In the genomic region with DNA sequence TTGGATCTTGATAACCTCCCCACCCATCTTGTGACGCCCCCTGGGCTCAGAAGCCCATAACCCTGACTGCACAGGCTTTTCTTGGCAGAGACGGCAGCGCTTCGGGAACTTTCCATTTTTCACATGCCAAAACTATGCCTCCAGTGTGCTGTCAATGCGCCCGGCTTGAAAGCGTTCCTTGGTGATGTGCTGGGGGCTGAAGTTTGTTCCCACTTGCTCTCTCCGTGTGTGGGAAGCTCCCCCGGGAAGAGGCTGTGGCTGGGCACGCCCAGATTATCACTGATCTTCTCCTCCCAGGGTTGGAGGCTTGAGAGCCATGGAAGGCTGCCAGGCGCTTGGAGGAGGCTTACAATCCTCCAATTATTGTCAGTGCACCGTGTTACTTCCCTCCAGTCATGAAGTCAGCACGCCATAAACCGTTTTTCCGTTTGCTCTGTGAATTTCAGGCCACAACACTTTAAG, we compare ENCODE assay signal across 8 mouse cellular contexts.
DNase-seq lines count a peak whose midpoint lies in the region; ATAC-seq lines count a peak whose summit lies in the region.

No protein-coding gene starts in this region.

- WGBS in forebrain, embryonic 14.5 days = 14% methylated on average over 15 of the region's 15 CpGs
- WGBS in heart, embryonic 15.5 days = 10% methylated on average over 15 of the region's 15 CpGs

- peak overlapping the region; percentile 45; the same call in 1 of the 2 replicates for H3K9ac ChIP-seq in forebrain, embryonic 14.5 days (ENCODE audit: low read length)
- H3K9ac ChIP-seq in heart, embryonic 15.5 days = peak overlapping the region; percentile 21; the same call in 1 of the 2 replicates

- ATAC-seq in forebrain, embryonic 14.5 days = peak; percentile 70
- ATAC-seq in heart, embryonic 15.5 days (replicated peaks; ENCODE audit: insufficient number of reproducible peaks, insufficient read depth, low FRiP score, low read depth) = 0 out of 2 replicates have a peak, but pooled peaks have one; percentile 53

- H3K36me3 ChIP-seq in forebrain, embryonic 14.5 days (ENCODE audit: control insufficient read depth, insufficient read depth, low read length) = no peaks in the 10 kb centered on the region
- H3K36me3 ChIP-seq in heart, embryonic 15.5 days = no peaks in the 10 kb centered on the region

- H3K27me3 ChIP-seq in forebrain, embryonic 14.5 days (replicated peaks; ENCODE audit: control insufficient read depth, insufficient read depth, low read length) = no peaks in the 10 kb centered on the region
- no peaks in the 10 kb centered on the region for H3K27me3 ChIP-seq in heart, embryonic 15.5 days

- no peaks in the 10 kb centered on the region for H3K9me3 ChIP-seq in forebrain, embryonic 14.5 days (replicated peaks; ENCODE audit: control insufficient read depth, low read length)
- H3K9me3 ChIP-seq in heart, embryonic 15.5 days (replicated peaks) = no peaks in the 10 kb centered on the region

- DNase-seq in right cerebral cortex, adult 18-20 months = peak; percentile 65
- DNase-seq in right cerebral cortex, postnatal 25 days = no peak
- DNase-seq in forebrain, embryonic 14.5 days (ENCODE audit: low spot score) = peak; percentile 71
- peak; percentile 44 for DNase-seq in layer of hippocampus, adult 9-10 months (ENCODE audit: low spot score)
- peak; percentile 56 to 76 for DNase-seq in lung, adult 18-20 months
- peak; percentile 4 for DNase-seq in ovary, postnatal 10 days (ENCODE audit: low spot score)
- DNase-seq in yolk sac, embryonic 10.5 days (ENCODE audit: low spot score) = no peak

- H3K4me1 ChIP-seq in forebrain, embryonic 14.5 days (ENCODE audit: control insufficient read depth, insufficient read depth, low read length) = peaks cover 13% of the 10 kb centered on the region
- H3K4me1 ChIP-seq in heart, embryonic 15.5 days (replicated peaks) = peaks cover 13% of the 10 kb centered on the region

- peak overlapping the region; percentile 23 for H3K4me3 ChIP-seq in forebrain, embryonic 14.5 days (ENCODE audit: low read depth, low read length)
- peak overlapping the region; percentile 45 for H3K4me3 ChIP-seq in heart, embryonic 15.5 days

- H3K4me2 ChIP-seq in forebrain, embryonic 14.5 days (ENCODE audit: low read length) = peak overlapping the region; percentile 57
- peak overlapping the region; percentile 76 for H3K4me2 ChIP-seq in heart, embryonic 15.5 days

- H3K27ac ChIP-seq in forebrain, embryonic 14.5 days (ENCODE audit: low read depth, low read length) = no peak overlapping the region
- H3K27ac ChIP-seq in heart, embryonic 15.5 days = no peak overlapping the region

Comparison
In these comparisons a context has a peak if more than half of its experiments do, and no peak if none do; other contexts are left out.
1. DNase-seq: peak in right cerebral cortex, adult 18-20 months (single experiment), forebrain, embryonic 14.5 days (single experiment), layer of hippocampus, adult 9-10 months (single experiment), lung, adult 18-20 months (2 of 2) and ovary, postnatal 10 days (single experiment); none in right cerebral cortex, postnatal 25 days (single experiment) and yolk sac, embryonic 10.5 days (single experiment).